Mouse (Mus musculus): ENCODE data around the gene Lhx8. TPM values are rescaled to one million over a fixed set of nuclear protein-coding genes. Genes with fewer than 3 reads are reported as not detected.

Gene Lhx8
- total RNA-seq, 1 experiment from 2014 or later = 0.63 TPM

- no peak for DNase-seq
Observed at GRCm38 (mm10) chr3:154321921-154322574, 8.4 kb downstream of the Lhx8 start.

- DNase-seq = peak; percentile 34
Observed at GRCm38 (mm10) chr3:154317651-154318248, 12.7 kb downstream of the Lhx8 start.

- no peak for DNase-seq
Observed at GRCm38 (mm10) chr3:154305163-154305884, 25.1 kb downstream of the Lhx8 start.

GRCm38 (mm10) chr3:154301102-154301501 is 29.4 kb downstream of the Lhx8 start:
- DNase-seq = no peak

GRCm38 (mm10) chr3:154300006-154300405 is 30.5 kb downstream of the Lhx8 start:
- no peak for DNase-seq

GRCm38 (mm10) chr3:154298490-154298889 is 32.0 kb downstream of the Lhx8 start:
- no peak for DNase-seq

- peak; percentile 43 for DNase-seq
Observed at GRCm38 (mm10) chr3:154297499-154297898, 33.0 kb downstream of the Lhx8 start.

GRCm38 (mm10) chr3:154294924-154295834 is 35.3 kb downstream of the Lhx8 start:
- DNase-seq = no peak

- no peak for DNase-seq
Observed at GRCm38 (mm10) chr3:154293839-154294490, 36.5 kb downstream of the Lhx8 start.

GRCm38 (mm10) chr3:154292126-154292525 is 38.3 kb downstream of the Lhx8 start:
- DNase-seq = no peak

- DNase-seq = no peak
Observed at GRCm38 (mm10) chr3:154290351-154290750, 40.1 kb downstream of the Lhx8 start.

GRCm38 (mm10) chr3:154288429-154289069 is 41.9 kb downstream of the Lhx8 start:
- DNase-seq = no peak

GRCm38 (mm10) chr3:154287217-154287616 is 43.2 kb downstream of the Lhx8 start:
- DNase-seq = no peak

GRCm38 (mm10) chr3:154285351-154285750 is 45.1 kb downstream of the Lhx8 start:
- no peak for DNase-seq

GRCm38 (mm10) chr3:154284260-154284659 is 46.2 kb downstream of the Lhx8 start:
- DNase-seq = no peak

- no peak for DNase-seq
Observed at GRCm38 (mm10) chr3:154274681-154275080, 55.8 kb downstream of the Lhx8 start.

- DNase-seq = peak; percentile 75
Observed at GRCm38 (mm10) chr3:154269757-154270366, 60.6 kb downstream of the Lhx8 start.

- DNase-seq = no peak
Observed at GRCm38 (mm10) chr3:154268313-154268712, 62.1 kb downstream of the Lhx8 start.

GRCm38 (mm10) chr3:154257312-154257711 is 73.1 kb downstream of the Lhx8 start:
- DNase-seq = no peak
